ENCODE assay signal across 8 mouse cellular contexts in genomic region chr6:36890296-36890695, GRCm38 (mm10).
A peak's percentile ranks its signal among the peaks of the same experiment; 100 is the strongest.
DNase-seq lines count a peak whose midpoint lies in the region; ATAC-seq and TF ChIP-seq lines count a peak whose summit lies in the region.

No protein-coding gene starts in this region.

- no peak overlapping the region for H3K9ac ChIP-seq in kidney, embryonic 16.5 days (replicated peaks; ENCODE audit: low read length)
- no peak overlapping the region for H3K9ac ChIP-seq in intestine, postnatal 0 days (ENCODE audit: low read depth, low read length)

- H3K27me3 ChIP-seq in heart, embryonic 10.5 days (ENCODE audit: insufficient read depth, poor library complexity, severe bottlenecking) = no peaks in the 10 kb centered on the region
- no peaks in the 10 kb centered on the region for H3K27me3 ChIP-seq in kidney, embryonic 16.5 days (ENCODE audit: insufficient read depth, low read length)
- H3K27me3 ChIP-seq in intestine, postnatal 0 days (replicated peaks; ENCODE audit: control insufficient read depth, insufficient read depth, low read length) = no peaks in the 10 kb centered on the region

- no peaks in the 10 kb centered on the region for H3K9me3 ChIP-seq in heart, embryonic 10.5 days
- H3K9me3 ChIP-seq in kidney, embryonic 16.5 days (ENCODE audit: low read length) = no peaks in the 10 kb centered on the region
- no peaks in the 10 kb centered on the region for H3K9me3 ChIP-seq in intestine, postnatal 0 days (ENCODE audit: control insufficient read depth)

- H3K27ac ChIP-seq in heart, embryonic 10.5 days = no peak overlapping the region
- 0 out of 2 replicates have a peak overlapping the region, but pooled peaks have one; percentile 54 for H3K27ac ChIP-seq in kidney, embryonic 16.5 days (ENCODE audit: low read length)
- no peak overlapping the region for H3K27ac ChIP-seq in intestine, postnatal 0 days (ENCODE audit: low read depth, low read length)

- H3K4me1 ChIP-seq in heart, embryonic 10.5 days = peaks cover 7% of the 10 kb centered on the region; the same call in 1 of the 2 replicates
- H3K4me1 ChIP-seq in kidney, embryonic 16.5 days (ENCODE audit: insufficient read depth, low read length) = peaks cover 7% of the 10 kb centered on the region; the same call in 1 of the 2 replicates
- H3K4me1 ChIP-seq in intestine, postnatal 0 days (replicated peaks; ENCODE audit: control insufficient read depth, insufficient read depth, low read length) = no peaks in the 10 kb centered on the region

- no peak for TF ChIP-seq CTCF in intestine, postnatal 0 days (IDR thresholded peaks at IDR 0.05; ENCODE audit: low read depth)

- peak; percentile 82 for ATAC-seq in kidney, embryonic 16.5 days (ENCODE audit: low FRiP score, low TSS enrichment)
- ATAC-seq in inflammation-experienced regulatory T-cells, adult 6 months = no peak
- no peak for ATAC-seq in intestine, postnatal 0 days

- DNase-seq in heart, adult 18-20 months = peak; percentile 78 to 82
- no peak for DNase-seq in heart, embryonic 10.5 days (ENCODE audit: low spot score)
- peak; percentile 76 for DNase-seq in heart, adult 8-10 months (ENCODE audit: low spot score)
- DNase-seq in neural tube, embryonic 10.5 days (ENCODE audit: extremely low spot score, low spot score) = peak; percentile 58
- DNase-seq in urinary bladder, postnatal 25 days (ENCODE audit: low spot score) = no peak

- no peak overlapping the region for H3K4me3 ChIP-seq in heart, embryonic 10.5 days
- H3K4me3 ChIP-seq in kidney, embryonic 16.5 days (ENCODE audit: low read length) = no peak overlapping the region
- no peak overlapping the region for H3K4me3 ChIP-seq in intestine, postnatal 0 days (ENCODE audit: low read depth, low read length)

- H3K4me2 ChIP-seq in kidney, embryonic 16.5 days (replicated peaks; ENCODE audit: low read depth, low read length) = no peak overlapping the region
- H3K4me2 ChIP-seq in intestine, postnatal 0 days (replicated peaks; ENCODE audit: low read depth) = no peak overlapping the region

- H3K36me3 ChIP-seq in heart, embryonic 10.5 days = no peaks in the 10 kb centered on the region
- H3K36me3 ChIP-seq in kidney, embryonic 16.5 days (ENCODE audit: insufficient read depth, low read length) = no peaks in the 10 kb centered on the region
- H3K36me3 ChIP-seq in intestine, postnatal 0 days (ENCODE audit: control insufficient read depth, insufficient read depth) = no peaks in the 10 kb centered on the region

- WGBS in heart, embryonic 10.5 days = 16% methylated on average over 5 of the region's 5 CpGs
- WGBS in kidney, embryonic 16.5 days = 10% methylated on average over 5 of the region's 5 CpGs
- 18% methylated on average over 5 of the region's 5 CpGs for WGBS in intestine, postnatal 0 days

Comparison
In these comparisons a context has a peak if more than half of its experiments do, and no peak if none do; other contexts are left out.
1. DNase-seq: peak in heart, adult 18-20 months (2 of 2), heart, adult 8-10 months (single experiment) and neural tube, embryonic 10.5 days (single experiment); none in heart, embryonic 10.5 days (single experiment) and urinary bladder, postnatal 25 days (single experiment).